Mouse (Mus musculus) limb, embryonic 14.5 days (tissue): ENCODE data around the gene Gdpd5. TPM values are rescaled to one million over a fixed set of nuclear protein-coding genes. Genes with fewer than 3 reads are reported as not detected.

ENCODE experiments used
- ATAC-seq: fragments of 200-750 bp; cut with Nextera tagmentation; 2 replicates; pipeline ENCODE4 v1.8.0; 2017; ENCODE audit warnings: low read depth, moderate number of reproducible peaks, moderate TSS enrichment; ENCODE audit not compliant: low FRiP score
- DNase-seq: peaks from one replicate; pipeline ENCODE4 v3.0.0-alpha.2; 2015; ENCODE audit warnings: low spot score
- H3K27ac ChIP-seq: fragments of 300-500 bp; sonication (generic); replicated peaks from 2 replicates; pipeline ENCODE4 v1.5.1; 2014; ENCODE audit warnings: low read depth, mild to moderate bottlenecking, low read length, moderate library complexity, mixed read lengths
- H3K27me3 ChIP-seq: fragments of 300-500 bp; sonication (generic); 2 replicates; pipeline ENCODE4 v1.6.1; 2014; ENCODE audit warnings: low read length, mixed read lengths; ENCODE audit not compliant: control insufficient read depth, insufficient read depth
- H3K36me3 ChIP-seq: fragments of 300-500 bp; sonication (generic); 2 replicates; pipeline ENCODE4 v1.6.1; 2014; ENCODE audit warnings: mild to moderate bottlenecking, low read length, moderate library complexity, mixed read lengths; ENCODE audit not compliant: control insufficient read depth, insufficient read depth
- H3K4me1 ChIP-seq: fragments of 300-500 bp; sonication (generic); 2 replicates; pipeline ENCODE4 v1.6.1; 2014; ENCODE audit warnings: antibody characterized with exemption, low read length, mixed read lengths; ENCODE audit not compliant: control insufficient read depth, insufficient read depth
- H3K4me2 ChIP-seq: fragments of 300-500 bp; sonication (generic); replicated peaks from 2 replicates; pipeline ENCODE4 v1.6.1; 2014; ENCODE audit warnings: low read depth, mild to moderate bottlenecking, low read length, moderate library complexity; ENCODE audit not compliant: severe bottlenecking
- H3K4me3 ChIP-seq: fragments of 300-500 bp; sonication (generic); replicated peaks from 2 replicates; pipeline ENCODE4 v1.5.1; 2014; ENCODE audit warnings: low read length
- H3K9ac ChIP-seq: fragments of 300-500 bp; sonication (generic); 2 replicates; pipeline ENCODE4 v1.6.1; 2014; ENCODE audit warnings: mild to moderate bottlenecking, low read depth, low read length, moderate library complexity; ENCODE audit not compliant: severe bottlenecking
- H3K9me3 ChIP-seq: fragments of 300-500 bp; sonication (generic); 2 replicates; pipeline ENCODE4 v1.6.1; 2016; ENCODE audit warnings: low read length; ENCODE audit not compliant: control insufficient read depth
- POLR2A ChIP-seq: fragments of 200-500 bp; IDR thresholded peaks from 2 replicates; pipeline ENCODE4 v1.8.0; 2012; ENCODE audit warnings: inconsistent platforms, mild to moderate bottlenecking, moderate library complexity, borderline replicate concordance; ENCODE audit not compliant: insufficient read depth, insufficient read length; ENCODE audit errors: extremely low read depth
- WGBS: fragments of 180-500 bp; shearing (Covaris S2); extraction: QIAGEN DNeasy Blood & Tissue Kit; methylation state at CpG from one replicate; pipeline ENCODE4 v1.1.7; 2014; 5-methylcytosine and 5-hydroxymethylcytosine counted together
- polyA plus RNA-seq, 2 experiments: library from polyadenylated mRNA; depleted of rRNA in 1 of 2; stranded (reverse) in 1 of 2; unstranded in 1 of 2; fragments of >200 nt; fragmentation: Nextera tagmentation in 1 of 2; extraction: Ambion mirVana in 1 of 2; gene quantifications; 2 replicates each; pipeline versions ENCODE4 v1.2.1 to v1.2.3; 2012 to 2014

Gdpd5 gene
- polyA plus RNA-seq, 2 experiments = 11.8 to 14.5 TPM

GRCm38 (mm10) chr7:99452859-99453258, 71.6 kb downstream of the Gdpd5 start:
- Histone ChIP-seq H3K36me3 (no peaks in the 10 kb centered on the region), H3K9me3 (no peaks in the 10 kb centered on the region), H3K4me3 (no peak overlapping the region), H3K27me3 (no peaks in the 10 kb centered on the region), H3K4me2 (no peak overlapping the region), H3K27ac (no peak overlapping the region), H3K9ac (no peak overlapping the region), H3K4me1 (no peaks in the 10 kb centered on the region)
- DNase-seq (no peak), ATAC-seq (no peak)
- WGBS = 84% methylated on average over 7 of the region's 7 CpGs
- TF ChIP-seq POLR2A = no peak

GRCm38 (mm10) chr7:99454044-99454443, 72.8 kb downstream of the Gdpd5 start:
- DNase-seq (no peak), ATAC-seq (no peak)
- H3K4me3 ChIP-seq = no peak overlapping the region
- H3K36me3 ChIP-seq = no peaks in the 10 kb centered on the region
- 71% methylated on average over 4 of the region's 4 CpGs for WGBS
- no peaks in the 10 kb centered on the region for H3K27me3 ChIP-seq
- H3K9me3 ChIP-seq = no peaks in the 10 kb centered on the region
- no peak overlapping the region for H3K4me2 ChIP-seq
- no peak overlapping the region for H3K27ac ChIP-seq
- no peak overlapping the region for H3K9ac ChIP-seq
- H3K4me1 ChIP-seq = no peaks in the 10 kb centered on the region
- no peak for TF ChIP-seq POLR2A

- Histone ChIP-seq H3K27ac (no peak overlapping the region), H3K9ac (no peak overlapping the region), H3K4me2 (no peak overlapping the region), H3K36me3 (peaks cover 10% of the 10 kb centered on the region; the same call in 1 of the 2 replicates), H3K9me3 (no peaks in the 10 kb centered on the region), H3K4me3 (no peak overlapping the region), H3K4me1 (no peaks in the 10 kb centered on the region), H3K27me3 (no peaks in the 10 kb centered on the region)
- DNase-seq = no peak
- ATAC-seq = no peak
- 75% methylated on average over 8 of the region's 8 CpGs for WGBS
- no peak for TF ChIP-seq POLR2A
Measured at GRCm38 (mm10) chr7:99458849-99459248, 77.6 kb downstream of the Gdpd5 start.

GRCm38 (mm10) chr7:99459888-99460652, 78.9 kb downstream of the Gdpd5 start:
- Histone ChIP-seq H3K4me3 (no peak overlapping the region), H3K9ac (no peak overlapping the region), H3K9me3 (no peaks in the 10 kb centered on the region), H3K4me1 (no peaks in the 10 kb centered on the region), H3K36me3 (peaks cover 10% of the 10 kb centered on the region; the same call in 1 of the 2 replicates), H3K4me2 (no peak overlapping the region), H3K27me3 (no peaks in the 10 kb centered on the region), H3K27ac (no peak overlapping the region)
- DNase-seq (no peak), ATAC-seq (no peak)
- 85% methylated on average over 14 of the region's 15 CpGs for WGBS
- TF ChIP-seq POLR2A = no peak

GRCm38 (mm10) chr7:99463120-99463519, 81.9 kb downstream of the Gdpd5 start:
- Histone ChIP-seq H3K27ac (no peak overlapping the region), H3K9me3 (no peaks in the 10 kb centered on the region), H3K4me1 (peaks cover 19% of the 10 kb centered on the region), H3K4me2 (no peak overlapping the region), H3K9ac (no peak overlapping the region), H3K4me3 (no peak overlapping the region), H3K27me3 (no peaks in the 10 kb centered on the region), H3K36me3 (peaks cover 10% of the 10 kb centered on the region; the same call in 1 of the 2 replicates)
- no peak for TF ChIP-seq POLR2A
- 69% methylated on average over 2 of the region's 2 CpGs for WGBS
- no peak for ATAC-seq
- DNase-seq = no peak

- H3K4me3 ChIP-seq = no peak within 1 kb of the TSS
- H3K4me1 ChIP-seq = peaks cover 25% of the 10 kb centered on the region
- H3K27ac ChIP-seq = no peak within 1 kb of the TSS
- no peaks in the 10 kb centered on the region for H3K9me3 ChIP-seq
- 23% methylated on average over 8 of the region's 8 CpGs for WGBS
- no peak for TF ChIP-seq POLR2A
- no peaks in the 10 kb centered on the region for H3K27me3 ChIP-seq
- H3K4me2 ChIP-seq = no peak within 1 kb of the TSS
- no peak within 1 kb of the TSS; the same call in 1 of the 2 replicates for H3K9ac ChIP-seq
- ATAC-seq (no peak), DNase-seq (no peak)
- peaks cover 5% of the 10 kb centered on the region; the same call in 1 of the 2 replicates for H3K36me3 ChIP-seq
Measured at GRCm38 (mm10) chr7:99465811-99466210, 84.6 kb downstream of the Gdpd5 start, which contains the start of gene Klhl35. TSS of gene Klhl35 (plus strand) at chr7:99466004.
